Mouse (Mus musculus): ENCODE measurements around the gene Vinac1. TPM values are rescaled to one million over a fixed set of nuclear protein-coding genes. Genes with fewer than 3 reads are reported as not detected.

The Vinac1 gene
- polyA plus RNA-seq (2015; fragmentation: Illumina TruSeq; extraction: RNeasy Lipid Tissue Mini Kit (QIAGEN cat#74804); ENCODE audit: low read depth, low replicate concordance) = not detected

GRCm38 (mm10) chr2:129047811-129048210, at the start of gene Vinac1:
TSS of gene Vinac1 (minus strand) at chr2:129048172.

GRCm38 (mm10) chr2:129065437-129066282, 17.7 kb upstream of the Vinac1 start, which contains the start of gene Ttl:
TSS of gene Ttl (plus strand) at chr2:129065942.

Other genes with a start within 250 kb of the Vinac1 start
- 29.0 TPM for gene Tmem87b, start 230.1 kb downstream of the Vinac1 start, polyA plus RNA-seq (2015; fragmentation: Illumina TruSeq; extraction: RNeasy Lipid Tissue Mini Kit (QIAGEN cat#74804); ENCODE audit: low read depth, low replicate concordance)
- 1.8 TPM for gene Fbln7, start 185.2 kb downstream of the Vinac1 start, polyA plus RNA-seq (2015; fragmentation: Illumina TruSeq; extraction: RNeasy Lipid Tissue Mini Kit (QIAGEN cat#74804); ENCODE audit: low read depth, low replicate concordance)
- gene Zc3h8, start 104.1 kb downstream of the Vinac1 start, polyA plus RNA-seq (2015; fragmentation: Illumina TruSeq; extraction: RNeasy Lipid Tissue Mini Kit (QIAGEN cat#74804); ENCODE audit: low read depth, low replicate concordance) = 9.8 TPM
- 10.2 TPM for gene Zc3h6, start 80.8 kb downstream of the Vinac1 start, polyA plus RNA-seq (2015; fragmentation: Illumina TruSeq; extraction: RNeasy Lipid Tissue Mini Kit (QIAGEN cat#74804); ENCODE audit: low read depth, low replicate concordance)
- 5.8 TPM for gene Gm10762, start 80.4 kb downstream of the Vinac1 start, polyA plus RNA-seq (2015; fragmentation: Illumina TruSeq; extraction: RNeasy Lipid Tissue Mini Kit (QIAGEN cat#74804); ENCODE audit: low read depth, low replicate concordance)
- gene Ttl, start 17.8 kb upstream of the Vinac1 start, polyA plus RNA-seq (2015; fragmentation: Illumina TruSeq; extraction: RNeasy Lipid Tissue Mini Kit (QIAGEN cat#74804); ENCODE audit: low read depth, low replicate concordance) = 44.1 TPM
- 15.1 TPM for gene Polr1b, start 52.8 kb upstream of the Vinac1 start, polyA plus RNA-seq (2015; fragmentation: Illumina TruSeq; extraction: RNeasy Lipid Tissue Mini Kit (QIAGEN cat#74804); ENCODE audit: low read depth, low replicate concordance)
- gene Chchd5, start 81.5 kb upstream of the Vinac1 start, polyA plus RNA-seq (2015; fragmentation: Illumina TruSeq; extraction: RNeasy Lipid Tissue Mini Kit (QIAGEN cat#74804); ENCODE audit: low read depth, low replicate concordance) = 15.6 TPM
- 126 TPM for gene Slc20a1, start 150.6 kb upstream of the Vinac1 start, polyA plus RNA-seq (2015; fragmentation: Illumina TruSeq; extraction: RNeasy Lipid Tissue Mini Kit (QIAGEN cat#74804); ENCODE audit: low read depth, low replicate concordance)
- gene Ckap2l, start 249.0 kb upstream of the Vinac1 start, polyA plus RNA-seq (2015; fragmentation: Illumina TruSeq; extraction: RNeasy Lipid Tissue Mini Kit (QIAGEN cat#74804); ENCODE audit: low read depth, low replicate concordance) = 0.54 TPM

All from brain, adult 10 weeks (tissue).